Mouse (Mus musculus): ENCODE data around the gene Vav3.

Gene Vav3

GRCm38 (mm10) chr3:109352690-109353089 lies 12.2 kb downstream of the Vav3 start:
- no peak for DNase-seq (ENCODE audit: low spot score)

GRCm38 (mm10) chr3:109353814-109354213 lies 13.4 kb downstream of the Vav3 start:
- DNase-seq (ENCODE audit: low spot score), result no peak

- no peak for DNase-seq (ENCODE audit: low spot score)
Observed at GRCm38 (mm10) chr3:109355158-109355557, 14.7 kb downstream of the Vav3 start.

GRCm38 (mm10) chr3:109360746-109361145 lies 20.3 kb downstream of the Vav3 start:
- DNase-seq (ENCODE audit: low spot score), result no peak

GRCm38 (mm10) chr3:109361882-109362281 lies 21.4 kb downstream of the Vav3 start:
- DNase-seq (ENCODE audit: low spot score), result peak; percentile 59

GRCm38 (mm10) chr3:109362310-109362709 lies 21.9 kb downstream of the Vav3 start:
- no peak for DNase-seq (ENCODE audit: low spot score)

- DNase-seq (ENCODE audit: low spot score), result no peak
Observed at GRCm38 (mm10) chr3:109363522-109363921, 23.1 kb downstream of the Vav3 start.

- no peak for DNase-seq (ENCODE audit: low spot score)
Observed at GRCm38 (mm10) chr3:109365875-109366274, 25.4 kb downstream of the Vav3 start.

GRCm38 (mm10) chr3:109366411-109366851 lies 26.0 kb downstream of the Vav3 start:
- DNase-seq (ENCODE audit: low spot score), result no peak

- peak; percentile 49 for DNase-seq (ENCODE audit: low spot score)
Observed at GRCm38 (mm10) chr3:109368383-109369289, 28.2 kb downstream of the Vav3 start.

- DNase-seq (ENCODE audit: low spot score), result no peak
Observed at GRCm38 (mm10) chr3:109371576-109371975, 31.1 kb downstream of the Vav3 start.

- no peak for DNase-seq (ENCODE audit: low spot score)
Observed at GRCm38 (mm10) chr3:109372678-109373077, 32.2 kb downstream of the Vav3 start.

GRCm38 (mm10) chr3:109378278-109378677 lies 37.8 kb downstream of the Vav3 start:
- DNase-seq (ENCODE audit: low spot score), result no peak

GRCm38 (mm10) chr3:109378684-109379083 lies 38.2 kb downstream of the Vav3 start:
- no peak for DNase-seq (ENCODE audit: low spot score)

GRCm38 (mm10) chr3:109388730-109389129 lies 48.3 kb downstream of the Vav3 start:
- no peak for DNase-seq (ENCODE audit: low spot score)

GRCm38 (mm10) chr3:109401527-109401926 lies 61.1 kb downstream of the Vav3 start:
- DNase-seq (ENCODE audit: low spot score), result no peak

- DNase-seq (ENCODE audit: low spot score), result no peak
Observed at GRCm38 (mm10) chr3:109411294-109411693, 70.8 kb downstream of the Vav3 start.

GRCm38 (mm10) chr3:109420403-109420802 lies 80.0 kb downstream of the Vav3 start:
- no peak for DNase-seq (ENCODE audit: low spot score)

- DNase-seq (ENCODE audit: low spot score), result no peak
Observed at GRCm38 (mm10) chr3:109421019-109421418, 80.6 kb downstream of the Vav3 start.

GRCm38 (mm10) chr3:109423440-109424079 lies 83.1 kb downstream of the Vav3 start:
- no peak for DNase-seq (ENCODE audit: low spot score)

- no peak for DNase-seq (ENCODE audit: low spot score)
Observed at GRCm38 (mm10) chr3:109431285-109431684, 90.8 kb downstream of the Vav3 start.

GRCm38 (mm10) chr3:109438552-109438951 lies 98.1 kb downstream of the Vav3 start:
- no peak for DNase-seq (ENCODE audit: low spot score)

GRCm38 (mm10) chr3:109439253-109439652 lies 98.8 kb downstream of the Vav3 start:
- DNase-seq (ENCODE audit: low spot score), result no peak
